Mouse (Mus musculus): ENCODE results near the gene 2010300C02Rik.

- no peak for TF ChIP-seq POLR2A (IDR thresholded peaks at IDR 0.05; ENCODE audit: extremely low read depth, insufficient read depth, low read length)
- TF ChIP-seq CTCF (IDR thresholded peaks at IDR 0.05; ENCODE audit: low read depth, low read length), result no peak
These were observed 153.5 kb downstream of the 2010300C02Rik start for GRCm38 (mm10) chr1:37566344-37566743.

Data from liver, adult 2 months (tissue).